Mouse (Mus musculus) urinary bladder, postnatal 25 days (tissue): ENCODE data around the gene Cfap99.

Source experiments
- DNase-seq: peaks from one replicate; pipeline ENCODE4 v3.0.0; 2022; ENCODE audit warnings: low spot score

The Cfap99 gene

GRCm38 (mm10) chr5:34334081-34334480, 45.7 kb downstream of the Cfap99 start:
- no peak for DNase-seq

- no peak for DNase-seq
Measured at GRCm38 (mm10) chr5:34335539-34336096, 47.2 kb downstream of the Cfap99 start.

- peak; percentile 97 for DNase-seq
Measured at GRCm38 (mm10) chr5:34336097-34336774, 47.8 kb downstream of the Cfap99 start, which contains the start of gene Rnf4. Gene Rnf4, plus strand, starts transcription at chr5:34336289.

- DNase-seq = peak; percentile 52
Measured at GRCm38 (mm10) chr5:34336775-34337450, 48.5 kb downstream of the Cfap99 start.

GRCm38 (mm10) chr5:34340246-34340645, 51.8 kb downstream of the Cfap99 start:
- no peak for DNase-seq

GRCm38 (mm10) chr5:34352084-34352631, 63.8 kb downstream of the Cfap99 start:
- DNase-seq = no peak

- no peak for DNase-seq
Measured at GRCm38 (mm10) chr5:34360261-34360660, 71.9 kb downstream of the Cfap99 start.

- no peak for DNase-seq
Measured at GRCm38 (mm10) chr5:34363115-34363514, 74.7 kb downstream of the Cfap99 start.

- DNase-seq = no peak
Measured at GRCm38 (mm10) chr5:34368551-34369290, 80.3 kb downstream of the Cfap99 start.

- DNase-seq = peak; percentile 96
Measured at GRCm38 (mm10) chr5:34369341-34370021, 81.1 kb downstream of the Cfap99 start, which contains the start of gene Fam193a. Gene Fam193a, plus strand, starts transcription at chr5:34369933.

GRCm38 (mm10) chr5:34370022-34370823, 81.8 kb downstream of the Cfap99 start:
- DNase-seq = peak; percentile 14

GRCm38 (mm10) chr5:34370840-34371239, 82.4 kb downstream of the Cfap99 start:
- DNase-seq = no peak

- DNase-seq = no peak
Measured at GRCm38 (mm10) chr5:34372141-34372540, 83.7 kb downstream of the Cfap99 start.

- no peak for DNase-seq
Measured at GRCm38 (mm10) chr5:34372541-34372940, 84.1 kb downstream of the Cfap99 start.
